Mouse (Mus musculus): Measurements from ENCODE around the gene Pon3.

The Pon3 gene

GRCm38 (mm10) chr6:5254869-5255268 lies 1.2 kb downstream of the Pon3 start:
- 96% methylated on average over 2 of the region's 2 CpGs for WGBS

GRCm38 (mm10) chr6:5245926-5246325 lies 10.2 kb downstream of the Pon3 start:
- WGBS: 95% methylated on average over 6 of the region's 6 CpGs

- 95% methylated on average over 3 of the region's 3 CpGs for WGBS
Measured at GRCm38 (mm10) chr6:5238799-5239198, 17.3 kb downstream of the Pon3 start.

- WGBS: 93% methylated on average over 4 of the region's 4 CpGs
Measured at GRCm38 (mm10) chr6:5237510-5237909, 18.6 kb downstream of the Pon3 start.

- 86% methylated on average over 8 of the region's 8 CpGs for WGBS
Measured at GRCm38 (mm10) chr6:5236843-5237371, 19.2 kb downstream of the Pon3 start.

- WGBS: 80% methylated on average over 3 of the region's 3 CpGs
Measured at GRCm38 (mm10) chr6:5234563-5234962, 21.5 kb downstream of the Pon3 start.

- 92% methylated on average over 1 of the region's 1 CpGs for WGBS
Measured at GRCm38 (mm10) chr6:5233812-5234211, 22.3 kb downstream of the Pon3 start.

- 90% methylated on average over 4 of the region's 4 CpGs for WGBS
Measured at GRCm38 (mm10) chr6:5232022-5232421, 24.1 kb downstream of the Pon3 start.

GRCm38 (mm10) chr6:5230261-5230660 lies 25.8 kb downstream of the Pon3 start:
- WGBS: 85% methylated on average over 5 of the region's 5 CpGs

- 81% methylated on average over 2 of the region's 2 CpGs for WGBS
Measured at GRCm38 (mm10) chr6:5223551-5223950, 32.5 kb downstream of the Pon3 start.

GRCm38 (mm10) chr6:5222080-5222479 lies 34.0 kb downstream of the Pon3 start:
- 83% methylated on average over 3 of the region's 3 CpGs for WGBS

- 96% methylated on average over 4 of the region's 4 CpGs for WGBS
Measured at GRCm38 (mm10) chr6:5218190-5218589, 37.9 kb downstream of the Pon3 start.

- WGBS: 90% methylated on average over 2 of the region's 2 CpGs
Measured at GRCm38 (mm10) chr6:5207817-5208216, 48.3 kb downstream of the Pon3 start.

GRCm38 (mm10) chr6:5199916-5200315 lies 56.2 kb downstream of the Pon3 start:
- WGBS: 91% methylated on average over 3 of the region's 3 CpGs

- WGBS: 91% methylated on average over 8 of the region's 8 CpGs
Measured at GRCm38 (mm10) chr6:5199376-5199905, 56.6 kb downstream of the Pon3 start.

GRCm38 (mm10) chr6:5198590-5198989 lies 57.5 kb downstream of the Pon3 start:
- WGBS: 94% methylated on average over 5 of the region's 5 CpGs

- WGBS: 71% methylated on average over 5 of the region's 5 CpGs
Measured at GRCm38 (mm10) chr6:5193693-5194092, 62.4 kb downstream of the Pon3 start, which contains the start of gene Pon1. TSS of gene Pon1 (minus strand) at chr6:5193946.

- 91% methylated on average over 4 of the region's 4 CpGs for WGBS
Measured at GRCm38 (mm10) chr6:5190761-5191160, 65.3 kb downstream of the Pon3 start.

GRCm38 (mm10) chr6:5189507-5189906 lies 66.6 kb downstream of the Pon3 start:
- 63% methylated on average over 4 of the region's 4 CpGs for WGBS

- WGBS: 85% methylated on average over 6 of the region's 6 CpGs
Measured at GRCm38 (mm10) chr6:5188938-5189337, 67.1 kb downstream of the Pon3 start.

GRCm38 (mm10) chr6:5188036-5188435 lies 68.0 kb downstream of the Pon3 start:
- 88% methylated on average over 5 of the region's 5 CpGs for WGBS

GRCm38 (mm10) chr6:5187586-5187985 lies 68.5 kb downstream of the Pon3 start:
- 88% methylated on average over 6 of the region's 6 CpGs for WGBS

GRCm38 (mm10) chr6:5186229-5186950 lies 69.7 kb downstream of the Pon3 start:
- 80% methylated on average over 7 of the region's 7 CpGs for WGBS

Data from cerebral cortex, adult 2 months (tissue).